Mouse (Mus musculus) brain, adult 2 months (tissue): ENCODE measurements around the gene St6galnac3.
A peak's percentile ranks its signal among the peaks of the same experiment; 100 is the strongest.

Experiments
- DNase-seq: peaks from one replicate; pipeline ENCODE4 v3.0.0; 2011; ENCODE audit warnings: low read depth, low spot score

Gene St6galnac3

GRCm38 (mm10) chr3:153690553-153690952 is 34.4 kb downstream of the St6galnac3 start:
- no peak for DNase-seq

DNA sequence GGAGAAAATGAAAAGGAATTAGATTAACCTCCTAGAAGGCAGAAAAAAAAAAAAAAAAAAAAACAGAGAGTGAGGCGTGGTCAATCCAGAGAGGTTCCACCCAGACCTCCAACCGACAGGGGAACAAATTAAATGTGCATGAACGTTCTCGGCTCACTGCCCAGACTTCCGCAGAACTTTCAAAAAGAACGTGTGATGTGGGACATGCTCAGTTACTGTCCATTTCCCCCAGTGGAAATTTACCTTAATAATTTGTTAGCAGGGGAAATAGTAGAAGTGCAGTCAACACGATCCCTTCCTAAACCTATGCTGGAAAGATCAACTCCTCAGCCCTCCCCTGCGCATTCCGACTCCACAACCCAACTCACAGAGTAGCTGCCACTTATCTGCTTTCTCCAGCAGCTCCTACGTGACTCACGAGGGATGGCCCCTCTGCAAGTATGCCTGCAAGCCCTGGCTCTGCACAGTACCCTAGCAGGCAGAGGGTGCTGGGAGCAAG is 35.1 kb downstream of the St6galnac3 start:
- no peak for DNase-seq

- peak; percentile 88 for DNase-seq
Measured at GRCm38 (mm10) chr3:153687896-153688295, 37.1 kb downstream of the St6galnac3 start.

DNA sequence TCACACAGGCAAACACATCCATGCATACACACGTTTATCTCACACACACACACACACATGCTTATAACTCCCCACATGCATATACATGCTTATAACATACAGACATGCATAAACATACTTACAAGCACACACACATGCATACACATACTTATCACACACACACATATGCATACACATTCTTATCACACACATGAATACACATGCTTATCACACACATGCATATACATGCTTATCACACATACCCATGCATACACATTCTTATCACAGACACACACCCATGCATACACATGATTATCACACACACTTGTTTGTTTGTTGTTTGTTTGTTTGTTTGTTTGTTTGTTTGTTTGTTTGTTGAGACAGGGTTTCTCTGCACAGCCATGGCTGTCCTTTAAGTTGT is 40.1 kb downstream of the St6galnac3 start:
- no peak for DNase-seq

DNA sequence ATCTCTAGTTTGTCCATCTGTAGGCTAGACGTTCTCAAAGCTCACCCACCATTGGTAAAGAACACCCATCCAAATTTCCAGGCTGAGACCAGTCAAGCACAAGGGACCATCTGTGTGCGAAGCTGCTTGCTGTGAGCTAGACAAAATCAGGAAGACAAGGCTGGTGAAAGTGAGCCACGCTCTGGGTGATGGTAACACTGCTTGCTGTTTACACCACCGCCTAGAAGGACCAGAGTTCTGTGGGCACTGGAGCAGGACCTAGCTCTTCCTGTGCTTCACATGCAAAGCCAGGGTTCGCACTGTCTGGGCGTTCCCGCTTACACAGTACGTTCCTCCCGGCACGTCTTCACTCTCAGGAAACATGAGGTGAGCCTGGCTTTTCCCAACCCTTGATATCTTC is 42.7 kb downstream of the St6galnac3 start:
- peak; percentile 92 for DNase-seq

- DNase-seq = no peak
Measured at GRCm38 (mm10) chr3:153681720-153682119, 43.3 kb downstream of the St6galnac3 start.

GRCm38 (mm10) chr3:153675832-153676231 is 49.1 kb downstream of the St6galnac3 start:
- DNase-seq = no peak

DNA sequence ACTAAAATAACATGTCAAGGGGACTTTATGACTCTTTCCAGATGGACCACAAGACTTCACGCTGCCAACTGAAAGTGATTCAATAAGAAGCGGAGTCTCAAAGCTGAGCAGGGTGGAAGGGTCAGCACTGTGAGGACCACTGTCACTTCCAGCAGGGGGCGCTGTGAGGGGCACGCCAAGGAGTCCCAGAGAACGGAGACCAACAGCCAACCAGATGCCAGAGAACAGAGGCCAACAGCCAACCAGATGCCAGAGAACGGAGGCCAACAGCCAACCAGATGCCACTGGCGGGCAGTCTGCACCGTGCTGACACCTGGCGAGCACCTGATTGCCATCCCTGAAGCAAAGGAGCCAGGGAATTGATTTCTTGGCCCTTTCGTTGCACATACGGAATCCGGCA is 49.9 kb downstream of the St6galnac3 start:
- no peak for DNase-seq

DNA sequence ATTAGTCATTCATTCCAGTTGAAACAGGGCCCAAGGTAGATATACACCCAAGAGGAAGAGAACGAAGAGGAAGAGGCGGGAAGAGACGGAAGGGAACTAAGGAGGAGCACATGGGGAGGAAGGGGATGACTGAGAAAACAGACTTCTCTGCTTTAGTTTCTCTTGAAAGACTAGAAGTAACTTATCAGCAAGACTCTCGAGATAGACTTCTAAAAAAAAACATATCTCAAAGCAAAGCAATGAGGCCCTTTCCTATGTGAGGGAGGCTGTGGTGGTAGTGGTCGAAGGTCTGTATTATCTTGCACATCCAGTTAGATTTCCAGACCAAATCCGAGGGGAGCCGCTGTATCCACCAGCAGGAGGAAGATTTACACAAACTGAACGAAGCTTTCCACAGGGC is 50.6 kb downstream of the St6galnac3 start:
- DNase-seq = no peak

GRCm38 (mm10) chr3:153673451-153673850 is 51.5 kb downstream of the St6galnac3 start:
- no peak for DNase-seq

DNA sequence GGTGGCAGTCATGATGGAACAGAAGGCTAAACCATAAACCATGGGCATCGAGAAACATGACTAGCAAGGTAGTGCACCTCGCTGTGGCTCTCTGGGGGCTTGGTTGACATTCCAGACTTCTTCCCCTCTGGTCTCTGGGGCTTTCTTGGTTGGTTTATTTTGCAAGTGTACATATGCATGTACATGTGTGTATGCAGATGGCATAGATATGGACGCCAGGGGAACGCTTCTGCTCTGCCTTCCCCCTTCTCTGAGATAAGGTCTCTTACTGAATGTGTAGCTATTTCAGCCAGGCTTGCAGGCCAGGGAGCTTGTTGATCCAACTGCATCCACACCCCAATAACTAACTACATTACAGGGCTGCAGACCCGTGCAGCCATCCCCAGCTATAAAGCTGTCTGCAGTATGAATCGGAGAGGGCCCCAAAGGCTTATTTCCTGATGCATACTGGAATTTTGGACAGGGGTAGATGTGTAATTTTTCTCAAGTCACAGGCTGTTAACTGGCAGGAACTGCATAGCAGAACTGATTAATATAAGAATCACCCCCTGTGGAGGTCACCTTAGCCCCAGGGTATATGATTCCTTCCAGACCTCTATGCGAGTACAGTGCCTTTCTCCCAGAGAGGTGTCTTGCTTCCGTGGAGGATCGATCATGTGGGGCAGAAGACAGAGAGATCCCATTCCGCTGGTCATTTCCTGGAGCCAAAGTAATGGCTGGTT is 53.9 kb downstream of the St6galnac3 start:
- no peak for DNase-seq

DNA sequence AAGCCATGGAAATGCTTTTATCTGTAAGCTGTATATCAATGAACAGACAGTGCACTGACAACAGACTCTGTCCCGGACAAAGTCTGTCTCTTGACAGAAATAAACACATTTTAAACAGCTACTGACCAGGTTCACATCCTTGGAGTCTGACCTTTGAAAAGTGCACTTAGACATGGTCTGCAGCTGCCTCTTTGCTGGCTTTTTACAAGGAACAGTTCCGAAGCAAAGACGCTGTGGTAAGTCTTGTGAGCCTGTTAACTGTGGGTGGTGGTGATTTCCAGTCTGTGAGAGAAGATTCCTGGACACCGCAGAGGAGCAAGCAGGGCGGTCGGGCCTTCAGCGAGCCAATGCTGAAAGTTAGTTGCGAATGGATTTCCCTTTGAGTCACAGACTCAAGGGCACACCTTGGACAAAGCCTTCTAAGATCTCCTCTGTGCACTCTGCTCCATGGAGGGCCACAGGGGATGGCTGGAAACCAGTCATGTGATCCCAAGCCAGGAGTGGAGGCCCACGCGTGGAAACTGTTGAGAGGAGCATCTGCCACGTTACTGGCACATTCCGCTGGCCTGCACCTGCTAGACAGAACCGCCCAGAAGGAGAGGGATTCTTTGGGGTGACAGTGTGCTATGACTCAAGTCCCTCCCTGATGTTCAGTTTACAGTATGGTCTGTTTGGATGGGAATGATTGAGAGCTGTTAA is 55.1 kb downstream of the St6galnac3 start:
- no peak for DNase-seq

DNA sequence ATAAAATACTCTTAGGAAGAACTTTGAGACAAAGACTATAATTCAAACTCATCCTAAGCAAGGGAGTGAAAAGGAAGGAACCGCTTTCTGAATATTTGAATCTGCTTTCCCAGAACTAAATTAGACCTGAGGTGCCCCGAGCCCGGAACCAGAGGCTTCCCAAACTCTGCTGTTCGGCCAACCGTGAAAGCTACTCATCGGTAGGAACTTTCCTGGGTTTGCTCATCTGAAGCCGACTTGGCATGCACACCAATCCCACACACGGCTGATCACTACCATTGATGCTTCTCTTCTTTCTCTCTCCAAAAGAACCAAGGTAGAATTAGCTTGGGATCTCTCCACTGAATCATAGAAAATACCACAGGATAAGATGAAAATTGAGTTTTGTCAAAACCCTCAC is 55.6 kb downstream of the St6galnac3 start:
- no peak for DNase-seq

- no peak for DNase-seq
Measured at GRCm38 (mm10) chr3:153668447-153669290, 56.3 kb downstream of the St6galnac3 start.

- DNase-seq = peak; percentile 61
Measured at GRCm38 (mm10) chr3:153664696-153665095, 60.3 kb downstream of the St6galnac3 start.

DNA sequence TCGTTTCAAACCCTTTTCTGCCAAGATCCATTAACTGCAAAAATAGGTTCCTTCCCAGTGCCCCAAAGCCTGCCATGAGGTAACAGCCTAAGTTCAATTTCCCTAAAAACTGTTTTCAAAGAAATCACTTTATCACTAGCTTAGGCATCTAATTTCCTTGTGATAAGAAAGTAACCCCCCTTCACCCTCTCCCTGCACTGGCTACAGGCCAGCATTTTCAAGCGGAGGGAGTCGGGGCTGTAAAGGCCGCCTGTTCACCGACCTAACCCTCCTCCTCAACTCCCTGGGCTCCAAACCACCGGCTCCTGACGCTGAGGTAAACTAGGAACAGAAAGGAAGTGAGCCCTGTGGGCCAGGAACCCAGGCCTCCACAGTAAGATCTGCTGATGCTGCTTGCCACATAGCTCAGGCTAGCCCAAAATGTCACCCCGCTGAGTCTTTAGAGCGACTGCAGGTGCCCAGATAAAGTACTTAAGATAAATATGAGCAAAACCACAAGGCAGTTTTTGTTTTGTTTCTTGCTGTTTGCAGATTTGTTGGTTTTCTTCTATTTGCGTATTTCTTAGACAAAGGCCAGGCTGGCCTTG is 61.0 kb downstream of the St6galnac3 start:
- DNase-seq = no peak

GRCm38 (mm10) chr3:153662796-153663195 is 62.2 kb downstream of the St6galnac3 start:
- DNase-seq = no peak

GRCm38 (mm10) chr3:153661927-153662326 is 63.0 kb downstream of the St6galnac3 start:
- DNase-seq = peak; percentile 95

DNA sequence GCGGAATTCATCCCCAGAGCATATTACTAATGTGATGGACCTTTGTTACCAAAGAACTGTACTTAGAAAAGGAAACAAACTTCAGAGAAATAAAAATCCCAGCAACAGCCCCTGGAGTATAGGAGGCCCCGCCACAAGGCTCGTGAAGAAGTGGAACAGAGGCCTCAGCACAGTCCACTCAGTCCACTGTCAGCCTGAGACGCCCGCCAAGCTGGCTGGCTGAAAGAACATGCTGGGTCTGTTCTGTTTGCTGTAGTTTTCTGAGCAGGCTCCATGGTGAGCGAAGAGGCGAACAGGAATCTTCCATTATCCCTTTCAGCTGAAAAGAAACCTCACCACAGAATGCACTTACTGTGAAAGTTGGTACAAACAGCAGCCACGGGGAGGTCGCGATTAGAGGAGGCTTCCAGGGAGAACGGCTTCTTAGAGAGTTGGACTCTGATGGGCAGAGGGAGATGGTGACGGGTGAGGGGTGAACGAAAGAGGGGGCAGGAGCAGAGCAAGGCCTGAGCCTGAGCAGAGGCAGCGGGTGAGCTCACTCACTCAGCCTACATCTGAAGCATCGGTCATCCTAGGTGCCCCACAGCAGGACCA is 65.3 kb downstream of the St6galnac3 start:
- DNase-seq = no peak

- peak; percentile 84 for DNase-seq
Measured at GRCm38 (mm10) chr3:153658051-153658777, 66.8 kb downstream of the St6galnac3 start.

DNA sequence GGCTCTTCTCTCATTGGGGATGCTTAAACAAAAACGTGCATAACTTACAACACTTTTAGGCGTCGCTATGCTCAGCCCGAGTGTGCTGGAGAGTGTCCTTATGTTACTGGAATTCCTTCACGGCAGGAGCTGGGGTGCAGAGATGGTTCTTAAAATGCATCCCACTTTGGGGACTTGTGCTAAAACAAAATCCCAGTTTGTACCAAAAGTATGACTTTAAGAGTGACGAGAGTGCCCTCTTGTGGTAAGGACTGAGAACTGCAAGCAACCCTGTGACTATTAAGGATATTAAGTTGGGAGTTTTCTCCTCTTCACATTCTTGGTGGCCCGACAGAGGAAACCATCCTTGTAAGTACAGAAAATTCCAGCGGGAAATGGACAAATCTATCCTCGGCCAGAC is 69.9 kb downstream of the St6galnac3 start:
- peak; percentile 87 for DNase-seq
